11 mouse cellular contexts compared by ENCODE assay signal in genomic region chr2:146856853-146857252, GRCm38 (mm10). TPM values are rescaled to one million over a fixed set of nuclear protein-coding genes. Genes with fewer than 3 reads are reported as not detected.
DNase-seq lines count a peak whose midpoint lies in the region; ATAC-seq and TF ChIP-seq lines count a peak whose summit lies in the region.
"Had no signal": no experiment of that assay in that cellular context is flagged by ENCODE, and none has a peak within 500 bp of the region (broad histone marks: within the 10 kb centered on the region; RNA-seq: fewer than 3 reads in every experiment).

No protein-coding gene starts in this region.

- DNase-seq in heart, adult 18-20 months = no peak
- DNase-seq in lung, postnatal 0 days (ENCODE audit: low spot score) = no peak
- DNase-seq in lung, postnatal 10 days = no peak
- peak; percentile 10 for DNase-seq in c-Kit-positive CD71-positive TER-119-positive erythroid progenitor cells, embryonic 14.5 days (ENCODE audit: low spot score)
- no peak for DNase-seq in yolk sac, embryonic 10.5 days (ENCODE audit: low spot score)
- DNase-seq: cerebellum, adult 9-11 months; gastrocnemius, postnatal 25 days had no signal

- no peak overlapping the region for H3K27ac ChIP-seq in heart, embryonic 14.5 days (replicated peaks in 1 of 2; ENCODE audit: control insufficient read depth in 1 of 2, insufficient read depth in 1 of 2, low read depth in 2 of 2, low read length in 2 of 2)
- no peak overlapping the region for H3K27ac ChIP-seq in lung, postnatal 0 days (ENCODE audit: low read length)
- no peak overlapping the region for H3K27ac ChIP-seq in liver, embryonic 16.5 days (ENCODE audit: low read length)

- 37% methylated on average over 4 of the region's 4 CpGs for WGBS in heart, embryonic 14.5 days
- 47% methylated on average over 4 of the region's 4 CpGs for WGBS in lung, postnatal 0 days
- 21% methylated on average over 4 of the region's 4 CpGs for WGBS in liver, embryonic 16.5 days (ENCODE audit: insufficient replicate concordance)

- H3K9me3 ChIP-seq in heart, embryonic 14.5 days (ENCODE audit: control insufficient read depth, low read length) = no peaks in the 10 kb centered on the region
- H3K9me3 ChIP-seq in lung, postnatal 0 days (ENCODE audit: low read length) = no peaks in the 10 kb centered on the region
- no peaks in the 10 kb centered on the region for H3K9me3 ChIP-seq in liver, embryonic 16.5 days (replicated peaks; ENCODE audit: control insufficient read depth, low read length)
- H3K9me3 ChIP-seq: G1E; kidney, embryonic 15.5 days had no signal

- TF ChIP-seq CTCF in lung, postnatal 0 days (IDR thresholded peaks at IDR 0.05) = no peak

- no peak overlapping the region for H3K9ac ChIP-seq in heart, embryonic 14.5 days (ENCODE audit: low read length)
- no peak overlapping the region for H3K9ac ChIP-seq in lung, postnatal 0 days (replicated peaks; ENCODE audit: low read depth)
- H3K9ac ChIP-seq in liver, embryonic 16.5 days (ENCODE audit: low read depth, low read length) = no peak overlapping the region

- no peak for TF ChIP-seq EP300 in lung, postnatal 0 days (IDR thresholded peaks at IDR 0.05)

- peak overlapping the region in 1 of 2 experiments; percentile 88; a peak in 1 of 4 replicates for H3K4me3 ChIP-seq in heart, embryonic 14.5 days (ENCODE audit: control insufficient read depth in 1 of 2, insufficient read depth in 1 of 2, low read depth in 1 of 2, low read length in 2 of 2)
- H3K4me3 ChIP-seq in lung, postnatal 0 days (ENCODE audit: low read depth, low read length) = no peak overlapping the region
- no peak overlapping the region for H3K4me3 ChIP-seq in liver, embryonic 16.5 days (ENCODE audit: low read depth, low read length)

- H3K4me1 ChIP-seq in heart, embryonic 14.5 days (ENCODE audit: control insufficient read depth in 2 of 2, insufficient read depth in 2 of 2, low read length in 2 of 2) = 0 out of 4 replicates have a peak, but pooled peaks cover 0 to 4% of the 10 kb centered on the region in 2 experiments
- H3K4me1 ChIP-seq in lung, postnatal 0 days (ENCODE audit: insufficient read depth, low read depth, low read length) = no peaks in the 10 kb centered on the region
- H3K4me1 ChIP-seq in liver, embryonic 16.5 days (ENCODE audit: control insufficient read depth, low read depth, low read length) = peaks cover 6% of the 10 kb centered on the region

- no peaks in the 10 kb centered on the region for H3K27me3 ChIP-seq in heart, embryonic 14.5 days (ENCODE audit: control insufficient read depth, insufficient read depth, low read length)
- no peaks in the 10 kb centered on the region for H3K27me3 ChIP-seq in lung, postnatal 0 days (replicated peaks; ENCODE audit: insufficient read depth, low read length)
- H3K27me3 ChIP-seq in liver, embryonic 16.5 days (ENCODE audit: control insufficient read depth, insufficient read depth, low read depth, low read length) = no peaks in the 10 kb centered on the region
- H3K27me3 ChIP-seq: kidney, embryonic 15.5 days had no signal

- peaks cover 3% of the 10 kb centered on the region; the same call in 1 of the 2 replicates for H3K36me3 ChIP-seq in heart, embryonic 14.5 days (ENCODE audit: control insufficient read depth, insufficient read depth, low read length)
- H3K36me3 ChIP-seq in lung, postnatal 0 days (ENCODE audit: insufficient read depth, low read length) = 0 out of 2 replicates have a peak, but pooled peaks cover 3% of the 10 kb centered on the region
- no peaks in the 10 kb centered on the region for H3K36me3 ChIP-seq in liver, embryonic 16.5 days (ENCODE audit: control insufficient read depth, insufficient read depth)

- ATAC-seq in heart, embryonic 14.5 days (ENCODE audit: insufficient number of reproducible peaks, insufficient read depth, low FRiP score, low read depth) = no peak
- no peak for ATAC-seq in lung, postnatal 0 days
- no peak for ATAC-seq in liver, embryonic 16.5 days (ENCODE audit: low read depth)

- H3K4me2 ChIP-seq in heart, embryonic 14.5 days (ENCODE audit: low read length) = peak overlapping the region; percentile 82
- H3K4me2 ChIP-seq in lung, postnatal 0 days (replicated peaks; ENCODE audit: low read depth, low read length) = peak overlapping the region; percentile 88; the same call in 1 of the 2 replicates
- H3K4me2 ChIP-seq in liver, embryonic 16.5 days (ENCODE audit: low read depth, low read length) = peak overlapping the region; percentile 92; the same call in 1 of the 2 replicates

RNA-seq across cellular contexts. Expression of gene Kiz, which starts 1.2 kb away (rescaled TPM):
- 28.3 and 28.4 TPM in 2 replicates for polyA plus RNA-seq in heart, embryonic 14.5 days (2014; fragmentation: Nextera tagmentation; extraction: Ambion mirVana)
- total RNA-seq in heart, adult 18-20 months (2021) = 100 to 1,000 TPM; 102 to 117 TPM
- 26.6 and 30.7 TPM in 2 replicates for polyA plus RNA-seq in lung, postnatal 0 days (2015; fragmentation: Nextera tagmentation; extraction: Ambion mirVana)
- 10.8 and 12.1 TPM in 2 replicates for polyA plus RNA-seq in liver, embryonic 16.5 days (2015; fragmentation: Nextera tagmentation; extraction: Ambion mirVana)
